Comparison of ENCODE assay signal across 8 mouse cellular contexts in genomic region chr14:30624277-30624721, GRCm38 (mm10). TPM values are rescaled to one million over a fixed set of nuclear protein-coding genes. Genes with fewer than 3 reads are reported as not detected.
DNase-seq lines count a peak whose midpoint lies in the region; ATAC-seq lines count a peak whose summit lies in the region.

No protein-coding gene starts in this region.

- peak overlapping the region; percentile 79 for H3K4me2 ChIP-seq in intestine, embryonic 15.5 days (replicated peaks)

- peak; percentile 6; the same call in 1 of the 2 replicates for ATAC-seq in intestine, embryonic 15.5 days

- 64% methylated on average over 8 of the region's 8 CpGs for WGBS in embryonic facial prominence, embryonic 10.5 days
- 44% methylated on average over 8 of the region's 8 CpGs for WGBS in intestine, embryonic 15.5 days

- H3K9ac ChIP-seq in intestine, embryonic 15.5 days, result peak overlapping the region; percentile 74

- no peaks in the 10 kb centered on the region for H3K9me3 ChIP-seq in embryonic facial prominence, embryonic 10.5 days
- no peaks in the 10 kb centered on the region for H3K9me3 ChIP-seq in intestine, embryonic 15.5 days

- H3K4me3 ChIP-seq in embryonic facial prominence, embryonic 10.5 days, result peak overlapping the region; percentile 71
- H3K4me3 ChIP-seq in intestine, embryonic 15.5 days (replicated peaks), result peak overlapping the region; percentile 84

- no peaks in the 10 kb centered on the region for H3K36me3 ChIP-seq in embryonic facial prominence, embryonic 10.5 days (replicated peaks)
- no peaks in the 10 kb centered on the region for H3K36me3 ChIP-seq in intestine, embryonic 15.5 days

- DNase-seq in kidney, postnatal 10 days, result peak; percentile 39
- no peak for DNase-seq in kidney, adult 8-10 months
- DNase-seq in embryonic facial prominence, embryonic 10.5 days (ENCODE audit: low spot score), result no peak
- peak; percentile 39 for DNase-seq in naive thymus-derived CD4-positive, alpha-beta T cell, adult 2 months (ENCODE audit: low read depth)
- DNase-seq in frontal cortex, postnatal 36 days (ENCODE audit: low spot score in 2 of 2), result no peak
- DNase-seq in spleen, postnatal 4 days (ENCODE audit: low spot score in 2 of 2), result no peak
- DNase-seq in ovary, postnatal 36 days (ENCODE audit: low spot score), result no peak

- no peak overlapping the region for H3K27ac ChIP-seq in embryonic facial prominence, embryonic 10.5 days (replicated peaks)
- H3K27ac ChIP-seq in intestine, embryonic 15.5 days, result 0 out of 2 replicates have a peak overlapping the region, but pooled peaks have one; percentile 40

- H3K27me3 ChIP-seq in embryonic facial prominence, embryonic 10.5 days (replicated peaks; ENCODE audit: low read depth, poor library complexity, severe bottlenecking), result peaks cover 28% of the 10 kb centered on the region
- H3K27me3 ChIP-seq in intestine, embryonic 15.5 days (replicated peaks), result no peaks in the 10 kb centered on the region

- H3K4me1 ChIP-seq in embryonic facial prominence, embryonic 10.5 days, result peaks cover 48% of the 10 kb centered on the region
- H3K4me1 ChIP-seq in intestine, embryonic 15.5 days (replicated peaks), result peaks cover 27% of the 10 kb centered on the region

RNA-seq across cellular contexts. Expression of gene Prkcd, which starts 1.7 kb away (rescaled TPM):
- 31.6 and 37.3 TPM in 2 replicates for polyA plus RNA-seq in embryonic facial prominence, embryonic 10.5 days (2016; fragmentation: Nextera tagmentation; extraction: Ambion mirVana)
- 57.2 and 58.3 TPM in 2 replicates for polyA plus RNA-seq in intestine, embryonic 15.5 days (2015; fragmentation: Nextera tagmentation; extraction: Ambion mirVana)

RNA-seq across cellular contexts. Expression of gene Rft1, which starts 29.9 kb away (rescaled TPM):
- polyA plus RNA-seq in embryonic facial prominence, embryonic 10.5 days (2016; fragmentation: Nextera tagmentation; extraction: Ambion mirVana), result 15.5 and 15.7 TPM in 2 replicates
- 12.6 and 15.0 TPM in 2 replicates for polyA plus RNA-seq in intestine, embryonic 15.5 days (2015; fragmentation: Nextera tagmentation; extraction: Ambion mirVana)

Comparison
In these comparisons a context has a peak if more than half of its experiments do, and no peak if none do; other contexts are left out.
1. DNase-seq: peak in kidney, postnatal 10 days (single experiment) and naive thymus-derived CD4-positive, alpha-beta T cell, adult 2 months (single experiment); none in kidney, adult 8-10 months (0 of 2), embryonic facial prominence, embryonic 10.5 days (single experiment), frontal cortex, postnatal 36 days (0 of 2), spleen, postnatal 4 days (0 of 2) and ovary, postnatal 36 days (single experiment).